Mouse (Mus musculus) mature B cell (primary cell): Measurements from ENCODE around the gene Ndufaf2.

Source experiments
- in situ Hi-C: fragments of 300-500 bp; cut with MboI; formaldehyde crosslinking; loops from 2 replicates; pipeline ENCODE4 v1.14.3; 2019

Gene Ndufaf2

GRCm38 (mm10) chr13:108039902-108040301 is 118.5 kb downstream of the Ndufaf2 start:
- in situ Hi-C loops = loop anchor here (10.0 kb wide), 1 partner anchor 145 kb away; no protein-coding TSS in a partner anchor

- in situ Hi-C loops = no loop called here
These were observed 119.0 kb downstream of the Ndufaf2 start for GRCm38 (mm10) chr13:108039375-108039774.

GRCm38 (mm10) chr13:108032789-108033188 is 125.6 kb downstream of the Ndufaf2 start:
- in situ Hi-C loops = no loop called here

GRCm38 (mm10) chr13:108025802-108026201 is 132.6 kb downstream of the Ndufaf2 start:
- in situ Hi-C loops = no loop called here

- in situ Hi-C loops = no loop called here
These were observed 141.1 kb downstream of the Ndufaf2 start for GRCm38 (mm10) chr13:108017349-108017748.

- in situ Hi-C loops = no loop called here
These were observed 143.3 kb downstream of the Ndufaf2 start for GRCm38 (mm10) chr13:108015166-108015565.

GRCm38 (mm10) chr13:108013839-108014238 is 144.6 kb downstream of the Ndufaf2 start:
- in situ Hi-C loops = no loop called here

DNA sequence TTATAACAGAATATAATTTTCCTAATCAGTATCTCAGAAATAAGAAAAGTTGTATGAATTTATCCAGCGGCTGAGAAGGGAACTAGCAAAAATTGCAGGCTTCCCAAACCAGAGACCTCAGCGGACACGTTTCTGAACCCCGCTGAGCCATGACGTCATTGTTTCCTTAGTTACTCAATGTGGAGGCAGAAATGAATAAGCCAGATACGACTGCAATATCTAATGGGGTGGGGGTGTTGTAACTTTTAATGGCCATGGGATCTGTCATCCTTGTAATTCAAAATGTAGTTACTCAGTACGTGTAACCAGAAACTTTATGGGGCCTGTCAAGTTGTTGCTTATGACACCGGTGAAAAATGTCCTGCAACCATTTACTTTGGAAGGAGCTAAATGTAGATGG is 145.3 kb downstream of the Ndufaf2 start:
- in situ Hi-C loops = no loop called here

- in situ Hi-C loops = no loop called here
These were observed 150.6 kb downstream of the Ndufaf2 start for GRCm38 (mm10) chr13:108007861-108008260.

- in situ Hi-C loops = no loop called here
These were observed 162.1 kb downstream of the Ndufaf2 start for GRCm38 (mm10) chr13:107996301-107996700.

DNA sequence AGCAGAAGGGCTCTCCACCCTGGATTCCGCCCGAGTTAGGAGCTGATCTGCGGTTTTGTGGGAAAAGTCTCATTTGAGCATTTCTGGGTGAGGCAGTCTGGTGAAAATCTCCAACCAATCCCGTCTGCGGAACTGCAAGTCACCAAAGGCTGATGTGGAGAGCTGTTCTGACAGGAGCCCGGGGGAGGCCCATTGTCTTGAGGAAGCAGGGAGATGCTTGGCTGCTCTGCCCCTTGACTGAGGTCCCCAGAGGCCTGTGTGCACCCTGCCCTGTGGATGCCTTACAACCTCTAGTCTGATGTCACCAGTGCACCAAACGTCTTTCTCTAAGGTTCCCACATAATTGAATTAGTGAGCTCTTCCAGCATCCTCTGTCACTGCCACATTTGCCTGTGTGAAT is 163.2 kb downstream of the Ndufaf2 start:
- in situ Hi-C loops = no loop called here

DNA sequence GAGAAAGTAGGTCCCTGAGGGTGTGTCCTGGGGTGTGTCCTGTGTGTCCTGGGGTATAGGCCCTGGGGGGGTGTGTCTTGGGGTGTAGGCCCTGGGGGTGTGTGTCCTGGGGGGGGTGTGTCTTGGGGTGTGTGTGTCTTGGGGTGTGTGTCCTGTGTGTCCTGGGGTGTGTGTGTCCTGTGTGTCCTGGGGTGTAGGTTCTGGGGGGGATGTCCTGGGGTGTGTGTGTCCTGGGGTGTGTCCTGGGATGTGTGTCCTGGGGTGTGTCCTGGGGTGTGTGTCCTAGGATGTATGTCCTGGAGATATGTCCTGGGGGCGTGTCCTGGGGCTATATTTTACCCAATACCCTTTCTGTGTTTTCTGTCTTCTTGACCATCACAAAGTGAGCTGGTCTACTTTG is 165.8 kb downstream of the Ndufaf2 start:
- in situ Hi-C loops = no loop called here

GRCm38 (mm10) chr13:107984641-107985040 is 173.8 kb downstream of the Ndufaf2 start:
- in situ Hi-C loops = no loop called here

DNA sequence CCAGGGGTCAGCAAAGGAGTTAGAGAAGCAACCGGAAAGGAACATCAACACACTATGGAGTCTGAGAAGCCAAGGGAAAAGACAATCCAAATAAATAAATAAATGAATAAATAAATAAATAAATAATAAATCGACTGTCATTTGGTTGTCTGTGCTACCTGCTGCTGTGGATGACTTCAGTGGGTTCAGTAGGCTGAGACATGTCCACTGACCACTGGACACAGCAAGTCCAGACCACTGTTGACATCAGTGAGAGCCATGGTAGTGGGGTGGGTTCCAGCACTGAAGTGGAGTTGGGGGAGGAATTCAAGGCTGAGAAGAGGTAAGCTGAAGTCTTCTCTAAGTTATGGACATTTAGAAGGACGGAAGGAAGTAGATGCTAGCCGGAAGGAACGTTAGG is 174.2 kb downstream of the Ndufaf2 start:
- in situ Hi-C loops = no loop called here

GRCm38 (mm10) chr13:107983231-107983847 is 175.1 kb downstream of the Ndufaf2 start:
- in situ Hi-C loops = no loop called here

GRCm38 (mm10) chr13:107979461-107979860 is 179.0 kb downstream of the Ndufaf2 start:
- in situ Hi-C loops = no loop called here

GRCm38 (mm10) chr13:107976886-107977656 is 181.4 kb downstream of the Ndufaf2 start:
- in situ Hi-C loops = no loop called here

- in situ Hi-C loops = no loop called here
These were observed 186.0 kb downstream of the Ndufaf2 start for GRCm38 (mm10) chr13:107972451-107972850.

- in situ Hi-C loops = no loop called here
These were observed 186.6 kb downstream of the Ndufaf2 start for GRCm38 (mm10) chr13:107971868-107972267.

DNA sequence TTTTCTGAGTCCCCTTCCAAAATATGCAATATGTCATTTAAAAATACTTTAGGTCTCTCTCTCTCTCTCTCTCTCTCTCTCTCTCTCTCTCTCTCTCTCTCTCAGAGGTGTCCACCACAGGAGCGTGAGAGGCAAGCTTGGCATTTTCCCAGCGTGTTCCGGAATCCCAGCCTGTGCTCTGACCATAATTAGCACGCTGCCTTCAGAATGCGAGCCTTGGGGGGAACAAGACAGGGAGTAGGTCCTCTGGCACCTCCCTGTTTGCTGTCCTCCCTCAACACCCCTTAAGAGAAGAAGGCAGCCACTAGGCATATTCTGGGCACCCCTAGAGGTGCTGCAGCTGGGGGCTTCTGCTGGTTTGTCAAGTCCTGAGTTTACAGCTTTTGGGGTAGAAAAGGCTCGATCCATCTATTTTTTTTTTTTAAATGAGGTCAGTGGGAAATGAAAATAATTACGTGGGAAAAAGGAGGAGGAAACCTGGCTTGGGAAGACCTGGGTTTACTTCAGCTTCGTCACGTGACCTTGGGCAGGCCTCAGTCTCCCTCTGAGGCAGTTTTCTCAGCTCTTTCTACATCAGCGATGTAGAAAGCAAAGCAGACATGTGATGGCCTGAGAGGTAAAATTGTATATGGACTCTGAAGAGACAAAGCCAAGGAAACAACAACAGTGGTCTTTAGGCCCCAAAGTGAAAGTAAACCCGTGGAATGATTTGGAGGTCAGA is 187.8 kb downstream of the Ndufaf2 start:
- in situ Hi-C loops = no loop called here

- in situ Hi-C loops = no loop called here
These were observed 188.4 kb downstream of the Ndufaf2 start for GRCm38 (mm10) chr13:107969961-107970391.

GRCm38 (mm10) chr13:107964616-107965015 is 193.8 kb downstream of the Ndufaf2 start:
- in situ Hi-C loops = no loop called here

DNA sequence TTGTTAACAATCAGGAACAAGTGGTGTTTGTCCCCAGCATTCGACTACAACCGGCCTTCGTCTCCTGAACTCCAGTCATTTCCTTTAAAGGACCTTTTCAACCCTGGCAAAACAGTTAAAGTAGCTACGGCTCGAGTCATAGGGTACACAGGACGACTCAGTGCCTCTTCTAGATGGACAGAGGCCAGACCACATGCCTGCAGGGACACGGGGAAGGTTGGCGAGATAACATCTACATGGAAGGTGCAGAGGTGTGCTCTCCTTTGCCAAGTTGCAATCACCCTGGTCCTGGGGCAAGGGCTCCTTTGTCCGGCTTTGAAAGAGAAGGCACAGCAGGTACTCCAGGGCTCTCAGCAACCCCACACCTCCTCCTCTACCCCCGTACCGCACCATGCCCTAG is 195.0 kb downstream of the Ndufaf2 start:
- in situ Hi-C loops = no loop called here
